In genomic region chr4:115782026-115782805, GRCm38 (mm10) we compare ENCODE assay signal across 28 mouse cellular contexts. TPM values are rescaled to one million over a fixed set of nuclear protein-coding genes. Genes with fewer than 3 reads are reported as not detected.
DNase-seq lines count a peak whose midpoint lies in the region; TF ChIP-seq lines count a peak whose summit lies in the region.
"Had no signal": no experiment of that assay in that cellular context is flagged by ENCODE, and none has a peak within 500 bp of the region (broad histone marks: within the 10 kb centered on the region; RNA-seq: fewer than 3 reads in every experiment).

No protein-coding gene starts in this region.

- peaks cover 7% of the 10 kb centered on the region for H3K4me1 ChIP-seq in heart, adult 2 months (ENCODE audit: control insufficient read depth, insufficient read depth, low read length)
- peaks cover 24% of the 10 kb centered on the region; the same call in 1 of the 2 replicates for H3K4me1 ChIP-seq in heart, embryonic 10.5 days

- no peak for TF ChIP-seq POLR2A in heart, adult 2 months (IDR thresholded peaks at IDR 0.05; ENCODE audit: insufficient read depth, low read depth, low read length)

- WGBS in heart, adult 2 months, result 77% methylated on average over 5 of the region's 5 CpGs
- 84% methylated on average over 5 of the region's 5 CpGs for WGBS in heart, embryonic 10.5 days

- DNase-seq in adrenal gland, adult 2 months, result peak; percentile 74
- no peak for DNase-seq in adrenal gland, postnatal 4 days (ENCODE audit: low spot score in 2 of 2)
- peak in 1 of 2 experiments; percentile 20 for DNase-seq in heart, adult 2 months
- no peak for DNase-seq in heart, embryonic 10.5 days (ENCODE audit: low spot score)
- DNase-seq in adrenal gland, adult 8-10 months, result peak; percentile 60
- DNase-seq in skeletal muscle tissue, adult 2 months (ENCODE audit: low read depth, low spot score), result peak; percentile 64
- DNase-seq in layer of hippocampus, adult 2 months (ENCODE audit: low spot score in 2 of 2), result no peak
- DNase-seq: cerebellum, adult 11-12 months; cerebellum, adult 9-11 months; gastrocnemius, postnatal 14 days; kidney, adult 18-20 months; kidney, postnatal 4 days; layer of hippocampus, postnatal 36 days; left cerebral cortex, postnatal 4 days; liver, postnatal 0 days; lung, postnatal 36 days; right cerebral cortex, adult 18-20 months; thymus, postnatal 4 days had no signal

- no peak for TF ChIP-seq CTCF in heart, adult 2 months (IDR thresholded peaks at IDR 0.05)
- TF ChIP-seq CTCF in layer of hippocampus, adult 2 months (conservative IDR thresholded peaks at IDR 0.05), result no peak

- no peaks in the 10 kb centered on the region for H3K27me3 ChIP-seq in heart, adult 2 months (ENCODE audit: control insufficient read depth, insufficient read depth, low read length)
- H3K27me3 ChIP-seq in heart, embryonic 10.5 days (ENCODE audit: insufficient read depth, poor library complexity, severe bottlenecking), result no peaks in the 10 kb centered on the region
- H3K27me3 ChIP-seq: embryonic facial prominence, embryonic 13.5 days; liver, embryonic 12.5 days had no signal

- H3K79me2 ChIP-seq in heart, adult 2 months (replicated peaks; ENCODE audit: control insufficient read depth, insufficient read depth, low read length), result no peaks in the 10 kb centered on the region

- no peak overlapping the region for H3K9ac ChIP-seq in heart, adult 2 months (ENCODE audit: low read depth, low read length)
- H3K9ac ChIP-seq: embryonic facial prominence, embryonic 13.5 days; hindbrain, embryonic 14.5 days; liver, embryonic 12.5 days; liver, postnatal 0 days had no signal

- H3K9me3 ChIP-seq in heart, embryonic 10.5 days, result no peaks in the 10 kb centered on the region
- H3K9me3 ChIP-seq: embryonic facial prominence, embryonic 13.5 days; forebrain, embryonic 10.5 days; liver, embryonic 12.5 days had no signal

- no peak overlapping the region for H3K4me3 ChIP-seq in heart, adult 2 months
- no peak overlapping the region for H3K4me3 ChIP-seq in heart, embryonic 10.5 days
- H3K4me3 ChIP-seq in layer of hippocampus, adult 2 months, result no peak overlapping the region
- H3K4me3 ChIP-seq: embryonic facial prominence, embryonic 13.5 days; forebrain, embryonic 10.5 days; liver, embryonic 12.5 days had no signal

- intact Hi-C loops in heart, adult 2 months (cut with DNase I), result no loop called here

- H3K36me3 ChIP-seq in heart, adult 2 months (ENCODE audit: control insufficient read depth, insufficient read depth, low read length), result no peaks in the 10 kb centered on the region
- peaks cover 6% of the 10 kb centered on the region for H3K36me3 ChIP-seq in heart, embryonic 10.5 days

- no peak for TF ChIP-seq EP300 in heart, adult 2 months (IDR thresholded peaks at IDR 0.05; ENCODE audit: insufficient read depth, low read depth, low read length)

- H3K27ac ChIP-seq in heart, adult 2 months, result peak overlapping the region; percentile 12; the same call in 1 of the 2 replicates
- H3K27ac ChIP-seq in heart, embryonic 10.5 days, result no peak overlapping the region
- H3K27ac ChIP-seq in layer of hippocampus, adult 2 months, result no peak overlapping the region
- H3K27ac ChIP-seq: embryonic facial prominence, embryonic 13.5 days; forebrain, embryonic 10.5 days; hindbrain, embryonic 14.5 days; liver, embryonic 12.5 days; stomach, postnatal 0 days had no signal

RNA-seq across cellular contexts. Expression of gene Tex38, which starts 1.4 kb away (rescaled TPM):
- total RNA-seq in adrenal gland, adult 2 months (2021), result 1 to 10 TPM; 1.6 to 6.5 TPM
- polyA plus RNA-seq in adrenal gland, adult 2 months (2012; rRNA removed), result 0.38 and 1.1 TPM in 2 replicates
- total RNA-seq in adrenal gland, postnatal 4 days (2021), result 1 to 10 TPM; 2.4 to 2.5 TPM
- total RNA-seq in heart, adult 2 months (2021), result under 1 TPM; 0.39 to 0.94 TPM
- polyA plus RNA-seq in heart, adult 2 months (2012; rRNA removed), result 0.47 and 1.2 TPM in 2 replicates
- polyA plus RNA-seq in heart, embryonic 10.5 days (2016; fragmentation: Nextera tagmentation; extraction: Ambion mirVana), result 0.55 and 0.62 TPM in 2 replicates
- total RNA-seq in adrenal gland, adult 8-10 months (2022), result 1 to 10 TPM; 2.0 to 4.9 (median 2.4) TPM
- total RNA-seq in layer of hippocampus, adult 2 months (2021), result under 1 TPM in 1 of 2 experiments, not detected in 1; 0.49 TPM
- total RNA-seq: hematopoietic stem cell, adult 5-6 weeks; layer of hippocampus, postnatal 36 days; megakaryocyte, adult 5-6 weeks had no signal
- polyA plus RNA-seq: heart, embryonic 16.5 days; liver, embryonic 12.5 days; midbrain, embryonic 11.5 days; neural tube, embryonic 11.5 days had no signal

RNA-seq across cellular contexts. Expression of gene Atpaf1, which starts 2.4 kb away (rescaled TPM):
- total RNA-seq in adrenal gland, adult 2 months (2021), result 10 to 100 TPM; 41.9 to 72.8 TPM
- 90.6 and 92.6 TPM in 2 replicates for polyA plus RNA-seq in adrenal gland, adult 2 months (2012; rRNA removed)
- total RNA-seq in adrenal gland, postnatal 4 days (2021), result 10 to 100 TPM; 63.0 to 68.3 TPM
- 10 to 100 TPM; 83.1 to 98.1 TPM for total RNA-seq in heart, adult 2 months (2021)
- 58.4 and 80.4 TPM in 2 replicates for polyA plus RNA-seq in heart, adult 2 months (2012; rRNA removed)
- 60.0 and 67.2 TPM in 2 replicates for polyA plus RNA-seq in heart, embryonic 10.5 days (2016; fragmentation: Nextera tagmentation; extraction: Ambion mirVana)
- 10 to 100 TPM; 58.4 to 89.8 (median 74.5) TPM for total RNA-seq in adrenal gland, adult 8-10 months (2022)
- 10 to 100 TPM; 54.2 to 60.9 TPM for total RNA-seq in layer of hippocampus, adult 2 months (2021)

RNA-seq across cellular contexts. Expression of gene Efcab14, which starts 44.7 kb away (rescaled TPM):
- total RNA-seq in adrenal gland, adult 2 months (2021), result 10 to 100 TPM; 82.3 to 86.1 TPM
- polyA plus RNA-seq in adrenal gland, adult 2 months (2012; rRNA removed), result 29.4 and 31.3 TPM in 2 replicates
- total RNA-seq in adrenal gland, postnatal 4 days (2021), result 10 to 100 TPM; 68.1 to 71.2 TPM
- 10 to 100 TPM; 38.7 to 40.1 TPM for total RNA-seq in heart, adult 2 months (2021)
- polyA plus RNA-seq in heart, adult 2 months (2012; rRNA removed), result 20.4 and 34.4 TPM in 2 replicates
- 33.2 and 34.4 TPM in 2 replicates for polyA plus RNA-seq in heart, embryonic 10.5 days (2016; fragmentation: Nextera tagmentation; extraction: Ambion mirVana)
- 100 to 1,000 TPM in 2 of 4 experiments, 10 to 100 TPM in 2; 80.9 to 113 (median 100) TPM for total RNA-seq in adrenal gland, adult 8-10 months (2022)
- 10 to 100 TPM; 47.7 to 53.0 TPM for total RNA-seq in layer of hippocampus, adult 2 months (2021)

RNA-seq across cellular contexts. Expression of gene Mob3c, which starts 45.7 kb away (rescaled TPM):
- total RNA-seq in adrenal gland, adult 2 months (2021), result 10 to 100 TPM; 11.0 to 13.2 TPM
- 37.9 and 39.5 TPM in 2 replicates for polyA plus RNA-seq in adrenal gland, adult 2 months (2012; rRNA removed)
- total RNA-seq in adrenal gland, postnatal 4 days (2021), result 10 to 100 TPM; 17.5 to 20.4 TPM
- total RNA-seq in heart, adult 2 months (2021), result 1 to 10 TPM; 3.2 to 4.3 TPM
- 7.4 and 9.3 TPM in 2 replicates for polyA plus RNA-seq in heart, adult 2 months (2012; rRNA removed)
- 5.9 and 9.8 TPM in 2 replicates for polyA plus RNA-seq in heart, embryonic 10.5 days (2016; fragmentation: Nextera tagmentation; extraction: Ambion mirVana)
- 10 to 100 TPM; 15.6 to 22.2 (median 16.3) TPM for total RNA-seq in adrenal gland, adult 8-10 months (2022)
- total RNA-seq in layer of hippocampus, adult 2 months (2021), result 1 to 10 TPM; 4.8 to 5.0 TPM

RNA-seq across cellular contexts. Expression of gene Mknk1, which starts 56.8 kb away (rescaled TPM):
- 10 to 100 TPM; 36.4 to 41.6 TPM for total RNA-seq in adrenal gland, adult 2 months (2021)
- 47.0 and 60.2 TPM in 2 replicates for polyA plus RNA-seq in adrenal gland, adult 2 months (2012; rRNA removed)
- 10 to 100 TPM; 52.7 to 59.0 TPM for total RNA-seq in adrenal gland, postnatal 4 days (2021)
- 10 to 100 TPM; 18.3 to 20.6 TPM for total RNA-seq in heart, adult 2 months (2021)
- polyA plus RNA-seq in heart, adult 2 months (2012; rRNA removed), result 32.1 and 42.1 TPM in 2 replicates
- polyA plus RNA-seq in heart, embryonic 10.5 days (2016; fragmentation: Nextera tagmentation; extraction: Ambion mirVana), result 22.7 and 23.0 TPM in 2 replicates
- total RNA-seq in adrenal gland, adult 8-10 months (2022), result 10 to 100 TPM; 46.8 to 72.1 (median 57.8) TPM
- 10 to 100 TPM; 49.5 to 55.6 TPM for total RNA-seq in layer of hippocampus, adult 2 months (2021)

Comparison
In these comparisons a context has a peak if more than half of its experiments do, and no peak if none do; other contexts are left out.
1. DNase-seq: peak in adrenal gland, adult 2 months (single experiment), adrenal gland, adult 8-10 months (single experiment) and skeletal muscle tissue, adult 2 months (single experiment); none in adrenal gland, postnatal 4 days (0 of 2), heart, embryonic 10.5 days (single experiment) and layer of hippocampus, adult 2 months (0 of 2).